Mouse (Mus musculus) megakaryocyte progenitor cell, adult 5-6 weeks (primary cell): ENCODE data around the gene Nfasc. TPM values are rescaled to one million over a fixed set of nuclear protein-coding genes. Genes with fewer than 3 reads are reported as not detected.
A peak's percentile ranks its signal among the peaks of the same experiment; 100 is the strongest.

Experiments
- ATAC-seq: replicated peaks from 2 replicates; pipeline ENCODE4 v1.8.0; 2016; ENCODE audit warnings: mild to moderate bottlenecking, moderate TSS enrichment, inconsistent platforms; ENCODE audit not compliant: poor library complexity
- total RNA-seq, 2 experiments: library from RNA; stranded (forward) in 1 of 2; stranded (reverse) in 1 of 2; fragments of 157-497, 149-512 nt in 1 of 2; fragments of 200-1000 nt in 1 of 2; gene quantifications; 2 replicates each; pipeline versions ENCODE4 v1.2.3 to v1.2.4; 2015 to 2017

Nfasc gene
- total RNA-seq, 2 experiments from 2014 or later, result not detected

- ATAC-seq, result no peak
Measured at GRCm38 (mm10) chr1:132653161-132653560, 88.4 kb downstream of the Nfasc start.

DNA sequence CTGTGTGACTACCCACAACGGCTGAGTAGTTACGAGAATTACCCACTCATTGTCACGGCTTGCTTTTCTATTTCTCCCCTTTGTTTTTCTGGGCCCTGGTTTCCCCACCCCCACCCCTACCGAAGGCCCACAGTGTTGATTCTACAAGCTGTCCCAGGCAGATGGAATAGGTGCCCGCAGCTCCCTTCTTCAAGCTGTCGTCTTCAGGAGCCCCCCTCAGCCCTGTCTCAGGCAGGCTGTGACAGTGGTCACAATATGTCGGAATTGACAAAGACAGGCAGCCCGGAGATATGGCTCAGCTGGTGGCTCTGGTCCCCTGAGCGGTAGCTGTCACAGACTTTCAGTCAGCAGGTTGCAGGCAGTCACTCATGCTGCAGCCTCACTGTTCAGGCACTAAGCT is 90.9 kb downstream of the Nfasc start:
- ATAC-seq, result no peak

- no peak for ATAC-seq
Measured at GRCm38 (mm10) chr1:132647958-132648357, 93.6 kb downstream of the Nfasc start.

GRCm38 (mm10) chr1:132641049-132641795 is 100.4 kb downstream of the Nfasc start:
- ATAC-seq, result no peak

- no peak for ATAC-seq
Measured at GRCm38 (mm10) chr1:132640256-132640655, 101.3 kb downstream of the Nfasc start.

DNA sequence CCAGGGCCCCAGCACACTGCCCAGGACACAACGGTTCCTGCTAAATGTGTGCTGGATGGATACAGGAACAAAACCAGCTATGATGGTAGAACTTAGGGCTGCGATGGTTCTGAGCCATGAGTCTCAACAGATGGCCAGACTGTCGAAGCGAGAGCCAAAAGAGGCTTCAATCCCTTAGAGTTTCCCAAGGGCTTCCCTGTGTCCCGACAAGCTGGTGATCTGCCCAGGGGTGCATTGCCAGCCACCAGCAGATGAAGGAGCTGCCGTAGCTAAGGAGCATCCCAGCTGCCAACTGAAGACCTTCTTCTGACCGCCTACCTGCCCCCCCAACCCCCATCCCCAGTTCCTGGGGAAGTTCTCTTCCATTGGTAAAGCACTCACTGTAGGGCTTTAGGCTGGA is 104.3 kb downstream of the Nfasc start:
- no peak for ATAC-seq

GRCm38 (mm10) chr1:132629611-132630370 is 111.8 kb downstream of the Nfasc start:
- no peak for ATAC-seq

DNA sequence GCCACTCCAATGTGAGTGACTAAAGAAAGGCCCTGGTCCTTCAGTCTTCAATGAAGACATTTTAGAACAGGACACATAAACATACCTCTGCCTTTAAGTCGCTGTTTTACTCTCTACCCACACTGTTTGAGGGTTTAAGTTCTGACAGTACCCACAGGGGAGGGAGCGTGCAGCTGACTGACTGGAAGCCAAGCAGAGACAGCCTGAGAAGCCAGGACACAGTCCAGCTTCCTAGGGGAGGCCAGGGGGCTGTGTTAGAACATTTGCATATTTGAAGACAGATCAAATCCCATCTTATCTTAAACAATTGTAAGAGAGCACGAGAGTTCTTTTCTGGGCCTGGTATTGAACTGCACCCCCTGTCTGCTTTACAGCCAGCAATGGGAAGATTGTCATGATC is 113.0 kb downstream of the Nfasc start:
- no peak for ATAC-seq

- ATAC-seq, result no peak
Measured at GRCm38 (mm10) chr1:132628183-132628582, 113.4 kb downstream of the Nfasc start.

GRCm38 (mm10) chr1:132626125-132626756 is 115.4 kb downstream of the Nfasc start:
- no peak for ATAC-seq

GRCm38 (mm10) chr1:132625034-132625433 is 116.6 kb downstream of the Nfasc start:
- no peak for ATAC-seq

DNA sequence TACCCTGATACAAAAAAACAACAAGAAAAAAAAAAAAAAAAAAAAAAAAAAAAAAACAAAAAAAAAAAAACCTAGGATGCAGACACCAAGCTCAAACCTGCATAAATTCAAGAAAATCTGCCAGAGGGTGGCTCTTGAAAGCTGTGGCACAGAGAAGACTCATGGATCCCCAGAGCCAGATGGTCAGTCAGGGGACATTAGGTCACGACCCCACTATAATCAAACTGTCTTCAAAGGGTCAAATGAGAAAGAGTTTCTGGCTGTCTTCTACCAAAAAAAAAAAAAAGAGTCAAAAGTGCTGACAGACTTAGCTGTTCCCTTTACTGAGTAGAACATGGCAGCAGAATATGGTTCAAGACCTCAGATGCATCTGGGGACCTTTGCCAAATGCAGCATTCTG is 117.1 kb downstream of the Nfasc start:
- no peak for ATAC-seq

GRCm38 (mm10) chr1:132623641-132624336 is 117.8 kb downstream of the Nfasc start:
- no peak for ATAC-seq

DNA sequence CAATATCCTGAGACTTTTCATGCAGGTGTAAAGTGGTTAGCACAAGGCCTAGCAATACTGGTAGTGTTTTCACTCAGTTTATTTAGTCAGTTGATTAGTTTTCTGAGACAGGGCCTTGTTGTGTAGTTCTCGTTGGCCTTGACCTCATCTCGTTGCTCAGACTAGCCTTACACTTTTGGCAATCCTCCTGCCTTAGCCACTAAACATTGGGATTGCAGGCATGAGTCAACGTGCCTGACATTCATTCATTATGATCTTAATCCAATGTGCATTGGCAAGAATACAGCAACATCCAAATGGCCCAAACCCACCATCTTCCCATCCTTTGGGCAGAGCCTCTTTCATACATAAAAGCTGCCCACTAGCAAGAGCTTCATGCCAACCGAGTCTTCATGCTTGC is 129.5 kb downstream of the Nfasc start:
- ATAC-seq, result no peak

DNA sequence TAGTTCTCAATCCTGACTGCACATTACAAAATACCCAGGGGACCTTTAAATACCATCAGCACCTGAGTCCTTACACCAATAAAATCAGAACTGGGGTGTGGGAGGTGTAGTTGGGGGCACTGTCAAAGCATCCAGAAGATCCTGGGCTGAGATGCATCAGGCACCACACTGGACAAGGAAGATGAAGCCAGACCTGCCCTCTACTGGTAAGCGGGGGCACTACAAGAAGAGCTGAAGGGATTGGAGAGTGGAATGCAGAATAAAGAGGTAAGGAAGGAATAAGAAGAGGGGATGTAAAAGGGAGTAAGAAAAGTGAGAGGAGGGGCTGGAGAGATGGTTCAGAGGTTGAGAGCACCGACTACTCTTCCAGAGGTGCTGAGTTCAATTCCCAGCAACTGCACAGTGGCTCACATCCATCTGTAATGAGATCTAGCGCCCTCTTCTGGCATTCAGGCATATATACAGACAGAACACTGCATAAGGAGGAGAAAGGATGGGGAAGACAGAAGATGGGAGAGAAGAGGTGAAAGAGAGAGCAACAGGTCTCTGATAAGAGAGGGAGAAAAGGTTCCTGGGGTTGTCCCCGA is 132.5 kb downstream of the Nfasc start:
- ATAC-seq, result peak; percentile 71

DNA sequence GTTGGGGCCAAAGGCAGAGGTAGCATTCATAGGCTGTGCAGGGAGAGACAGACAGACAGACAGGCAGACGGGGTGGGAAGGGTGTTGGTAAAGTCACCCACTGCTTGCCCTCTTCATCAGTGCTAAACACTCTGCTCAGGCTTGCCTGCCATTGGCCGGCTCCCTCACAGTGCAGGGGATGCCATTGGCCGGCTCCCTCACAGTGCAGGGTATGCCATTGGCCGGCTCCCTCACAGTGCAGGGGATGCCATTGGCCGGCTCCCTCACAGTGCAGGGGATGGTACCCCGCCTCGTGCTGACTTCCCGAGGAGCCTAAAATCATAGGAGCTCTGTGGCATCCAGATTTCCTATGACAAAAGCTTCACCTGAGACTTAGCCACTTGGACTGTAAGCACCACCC is 139.4 kb downstream of the Nfasc start:
- no peak for ATAC-seq

- no peak for ATAC-seq
Measured at GRCm38 (mm10) chr1:132598024-132598423, 143.6 kb downstream of the Nfasc start.

GRCm38 (mm10) chr1:132595741-132596140 is 145.9 kb downstream of the Nfasc start:
- no peak for ATAC-seq

DNA sequence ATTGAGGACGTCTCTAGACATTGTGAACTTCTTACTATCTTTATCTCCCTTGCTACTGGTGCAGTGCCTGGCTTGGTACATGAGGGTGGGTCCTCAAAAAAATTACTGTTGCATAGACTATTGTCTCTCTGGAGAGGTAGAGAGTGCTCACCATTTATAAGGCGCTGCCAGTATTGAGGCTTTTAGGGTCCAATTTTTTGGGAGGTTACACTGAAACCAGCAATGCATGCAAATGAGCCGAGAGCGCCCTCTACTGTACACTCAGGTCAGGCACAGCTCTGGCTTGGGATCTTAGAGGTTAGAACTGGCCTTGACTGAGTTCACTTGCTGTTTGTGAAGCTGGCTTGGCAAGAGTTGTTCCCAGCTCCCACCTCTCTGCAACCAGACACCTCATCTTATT is 147.0 kb downstream of the Nfasc start:
- ATAC-seq, result peak; percentile 81

GRCm38 (mm10) chr1:132592145-132592544 is 149.5 kb downstream of the Nfasc start:
- ATAC-seq, result no peak

- no peak for ATAC-seq
Measured at GRCm38 (mm10) chr1:132591399-132591930, 150.1 kb downstream of the Nfasc start.
